Mouse (Mus musculus) heart, postnatal 25 days (tissue): ENCODE measurements around the gene Cherp. TPM values are rescaled to one million over a fixed set of nuclear protein-coding genes. Genes with fewer than 3 reads are reported as not detected.
A peak's percentile ranks its signal among the peaks of the same experiment; 100 is the strongest.

Experiments used
- DNase-seq: peaks from one replicate; pipeline ENCODE4 v3.0.0; 2022; ENCODE audit warnings: low spot score
- intact Hi-C: fragments of 180-260 bp; cut with DNase I; formaldehyde crosslinking; loops from one replicate; pipeline ENCODE4 v1.15.1; 2025
- total RNA-seq, 2 experiments: library from RNA; stranded (reverse); gene quantifications; 2 replicates each; pipeline ENCODE4 v1.2.3; 2021

Cherp gene
- total RNA-seq, 2 experiments from 2014 or later, result 33.5 to 35.2 TPM

GRCm38 (mm10) chr8:72487014-72487413, 12.0 kb upstream of the Cherp start:
- intact Hi-C loops, result no loop called here
- DNase-seq, result no peak

GRCm38 (mm10) chr8:72485456-72486199, 10.6 kb upstream of the Cherp start:
- intact Hi-C loops, result no loop called here
- DNase-seq, result peak; percentile 36

DNA sequence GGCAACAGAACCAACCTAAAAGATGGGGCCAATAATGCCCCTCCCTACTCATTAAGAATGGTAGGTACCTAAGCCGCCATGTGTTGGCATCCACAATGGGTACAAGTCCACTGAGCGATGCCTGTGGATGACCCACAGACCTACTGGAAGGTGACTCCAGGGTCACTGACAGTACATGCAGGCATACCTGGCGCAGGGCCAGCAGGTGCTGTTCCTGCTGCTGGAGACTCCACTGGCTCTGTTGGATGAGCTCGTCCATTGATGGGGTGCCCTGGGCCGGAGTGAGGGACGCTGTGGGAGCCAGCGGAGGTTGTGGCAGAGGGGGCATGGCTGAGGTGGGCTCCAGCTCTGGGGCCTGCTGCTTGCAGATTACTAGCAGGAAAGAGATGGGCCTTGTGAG, 4.3 kb downstream of the Cherp start:
- intact Hi-C loops, result loop anchor here (10.0 kb wide), 1 partner anchor 226 kb away; the partner anchor contains the start of gene Ap1m1
- no peak for DNase-seq

DNA sequence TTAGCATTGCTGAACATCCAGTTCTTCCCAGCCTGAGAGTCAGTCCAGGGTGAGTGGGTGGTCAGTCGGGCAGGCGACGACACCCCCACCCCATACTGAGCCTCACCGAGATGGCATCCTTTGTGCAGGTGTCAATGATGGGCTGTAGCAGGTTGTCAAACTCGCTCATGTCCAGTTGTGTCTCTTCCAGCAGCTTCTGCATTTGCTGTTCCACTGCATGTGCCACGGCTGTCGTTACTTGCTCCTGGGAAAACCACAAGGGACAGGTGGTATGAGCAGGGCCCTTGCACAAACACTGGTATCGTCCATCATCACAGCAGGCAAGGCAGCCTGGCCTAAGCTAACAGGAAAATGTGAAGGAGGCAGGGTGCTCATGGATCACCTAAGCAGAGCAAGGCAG, 5.0 kb downstream of the Cherp start:
- intact Hi-C loops, result loop anchor here (10.0 kb wide), 1 partner anchor 225 kb away; the partner anchor contains the start of gene Ap1m1
- DNase-seq, result no peak

DNA sequence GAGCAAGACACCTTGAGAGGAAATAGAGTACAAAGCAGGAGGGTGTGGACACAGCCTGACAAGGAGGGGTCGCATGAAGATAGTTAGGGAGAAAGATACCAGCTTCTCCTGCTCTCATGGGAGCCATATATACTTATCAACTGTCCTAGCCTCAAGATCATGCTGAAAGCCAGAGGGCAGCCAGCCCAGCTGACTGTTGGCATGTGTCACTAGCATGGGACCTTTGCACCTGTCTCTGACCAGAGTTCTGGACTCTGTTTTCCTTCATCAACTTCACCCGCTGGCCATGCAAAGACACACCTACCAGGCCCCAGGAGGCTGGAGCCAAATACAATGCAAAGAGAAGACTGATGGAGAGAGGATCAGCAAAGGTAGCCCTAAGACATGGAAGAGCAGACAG, 5.8 kb downstream of the Cherp start:
- intact Hi-C loops, result no loop called here
- no peak for DNase-seq

GRCm38 (mm10) chr8:72464211-72464610, 10.8 kb downstream of the Cherp start:
- intact Hi-C loops, result no loop called here
- DNase-seq, result no peak

DNA sequence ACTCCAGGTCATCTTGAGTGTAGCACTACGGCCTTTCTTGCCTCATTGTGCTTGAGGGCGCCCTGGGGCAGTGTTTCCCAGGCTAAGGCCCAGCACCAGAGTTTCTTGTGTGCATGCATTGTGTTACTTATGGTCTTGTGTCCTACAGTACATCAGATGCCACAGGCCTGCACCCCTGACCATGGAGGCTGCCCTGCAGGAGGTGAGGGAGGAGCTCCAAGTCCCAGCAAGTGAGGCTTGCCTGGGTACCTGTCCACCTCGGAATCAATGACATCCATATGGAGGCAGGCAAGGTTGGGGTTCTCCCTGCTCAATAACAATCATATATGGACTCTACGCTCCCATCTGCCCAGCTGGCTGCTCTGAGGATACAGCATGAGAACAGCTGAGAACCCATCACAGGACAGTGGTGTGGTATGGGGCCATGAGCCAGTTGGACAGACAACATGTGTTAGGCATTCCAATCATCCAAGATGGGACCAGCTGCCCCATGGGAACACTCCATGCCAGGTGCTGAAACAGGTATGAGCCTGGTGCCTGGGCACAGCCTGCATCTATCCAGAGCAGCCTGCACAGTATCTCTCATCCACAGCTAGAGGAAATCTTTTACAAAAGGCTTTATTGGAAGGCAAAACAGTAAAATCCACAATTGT, 15.0 kb downstream of the Cherp start:
- intact Hi-C loops, result no loop called here
- no peak for DNase-seq

DNA sequence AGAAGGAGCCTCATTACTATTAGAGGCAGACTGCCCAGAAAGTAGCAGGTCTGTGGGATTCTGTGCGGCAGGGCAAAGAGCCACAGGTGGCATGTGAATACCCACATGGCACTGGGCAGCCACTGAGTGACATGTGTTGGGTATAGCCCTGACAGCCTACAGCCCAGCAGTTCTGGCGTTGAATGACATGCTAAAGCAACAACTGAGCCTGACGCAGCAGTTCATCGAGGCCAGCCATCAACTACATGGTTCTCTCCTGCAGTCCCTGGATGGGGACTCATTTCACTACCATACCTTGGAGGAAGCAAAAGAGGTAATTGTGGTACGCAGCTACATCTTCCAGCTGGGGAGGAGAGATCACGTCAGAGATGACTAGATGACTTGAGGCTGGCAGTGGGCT, 16.6 kb downstream of the Cherp start:
- no peak for DNase-seq
- intact Hi-C loops, result no loop called here

DNA sequence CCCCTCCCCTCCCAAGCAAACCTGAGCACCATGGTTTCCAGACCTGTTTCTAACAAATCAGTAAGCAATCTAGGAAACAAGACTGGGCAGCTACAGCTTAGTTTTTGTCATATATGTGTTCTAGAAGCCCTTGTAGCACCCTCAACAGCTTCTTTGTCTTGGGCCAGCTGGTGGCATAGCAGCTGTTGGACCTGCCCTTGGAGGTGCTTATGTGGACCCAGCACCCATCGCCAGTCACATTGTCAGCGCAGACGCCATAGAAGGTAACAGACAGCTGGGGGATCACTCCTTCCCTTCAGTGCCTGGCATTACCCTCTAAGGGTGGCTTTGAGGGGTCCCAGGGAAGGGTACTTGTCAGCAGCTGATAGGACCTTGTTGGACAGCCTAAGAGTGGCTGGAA, 17.2 kb downstream of the Cherp start:
- intact Hi-C loops, result no loop called here
- no peak for DNase-seq

DNA sequence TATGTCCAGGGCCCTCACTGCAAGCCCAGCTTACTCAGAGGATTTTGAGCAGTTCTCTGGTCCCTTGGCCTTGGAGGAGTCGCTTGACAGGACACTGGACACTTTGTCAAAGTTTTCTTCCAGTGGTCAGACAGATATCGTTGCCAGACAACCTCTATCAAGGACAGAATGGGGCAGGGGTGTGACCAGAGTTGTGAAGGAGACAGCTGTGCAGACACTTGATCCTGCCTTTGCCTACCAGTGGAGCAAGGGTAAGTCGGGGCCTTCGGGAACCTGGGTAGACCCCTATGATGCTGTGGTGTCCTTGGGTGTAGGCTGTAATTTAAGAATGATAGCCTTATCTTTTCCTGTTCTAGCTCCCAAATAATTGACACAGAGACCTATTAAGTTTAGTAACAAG, 19.7 kb downstream of the Cherp start:
- intact Hi-C loops, result no loop called here
- DNase-seq, result no peak

DNA sequence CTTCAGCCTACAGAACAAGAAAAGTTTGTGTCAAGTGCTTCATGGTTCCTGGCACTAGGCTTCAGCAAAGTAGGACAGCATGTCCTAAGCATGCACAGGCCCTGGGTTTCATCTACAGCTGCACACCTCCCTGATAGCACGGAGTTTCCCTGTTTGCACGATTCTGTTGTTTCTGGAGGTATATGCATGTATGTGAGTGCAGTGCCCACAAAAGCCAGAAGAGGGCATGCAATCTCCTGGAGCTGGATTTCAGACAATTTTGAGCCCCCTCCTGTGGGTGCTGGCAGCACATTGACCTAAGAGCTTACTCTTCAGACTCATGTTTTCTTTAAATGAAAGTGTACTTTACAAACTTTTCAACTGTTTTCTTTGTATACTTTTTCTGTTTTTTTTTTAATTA, 21.1 kb downstream of the Cherp start:
- DNase-seq, result no peak
- intact Hi-C loops, result no loop called here

DNA sequence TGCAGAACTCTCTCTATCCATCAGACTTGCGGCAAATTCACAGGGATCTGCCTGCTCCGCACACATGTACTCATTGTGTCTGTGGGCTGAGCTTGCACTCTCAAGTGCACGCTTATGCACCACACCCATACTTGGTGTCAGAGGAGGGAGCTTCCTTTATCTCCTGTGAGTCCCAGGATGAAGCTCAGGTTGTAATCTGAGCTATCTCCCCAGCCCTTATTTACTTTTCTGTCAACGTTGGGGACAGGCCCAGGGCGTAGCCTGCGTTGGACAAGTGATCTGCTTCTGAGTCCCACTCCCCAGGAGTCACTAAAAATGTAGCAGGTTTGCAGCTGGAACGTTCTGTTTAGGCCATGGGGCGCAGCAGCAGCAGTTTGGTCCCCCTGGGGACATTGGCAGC, 23.5 kb downstream of the Cherp start:
- intact Hi-C loops, result no loop called here
- DNase-seq, result no peak

- no peak for DNase-seq
- intact Hi-C loops, result no loop called here
Measured at GRCm38 (mm10) chr8:72445071-72445470, 30.0 kb downstream of the Cherp start.

- intact Hi-C loops, result loop anchor here (2.0 kb wide), 1 partner anchor 21 kb away; no protein-coding TSS in a partner anchor
- DNase-seq, result no peak
Measured at GRCm38 (mm10) chr8:72443994-72444350, 31.1 kb downstream of the Cherp start.

- intact Hi-C loops, result loop anchor here (2.0 kb wide), 1 partner anchor 21 kb away; no protein-coding TSS in a partner anchor
- DNase-seq, result peak; percentile 96
Measured at GRCm38 (mm10) chr8:72443338-72443993, 31.6 kb downstream of the Cherp start, which contains the start of the genes Calr3 and 1700030K09Rik. TSS of gene Calr3 (minus strand) at chr8:72443870. TSS of gene 1700030K09Rik (plus strand) at chr8:72443880.

- no peak for DNase-seq
- intact Hi-C loops, result no loop called here
Measured at GRCm38 (mm10) chr8:72438248-72439015, 36.6 kb downstream of the Cherp start.

- intact Hi-C loops, result no loop called here
- DNase-seq, result peak; percentile 37
Measured at GRCm38 (mm10) chr8:72434952-72435351, 40.1 kb downstream of the Cherp start.

DNA sequence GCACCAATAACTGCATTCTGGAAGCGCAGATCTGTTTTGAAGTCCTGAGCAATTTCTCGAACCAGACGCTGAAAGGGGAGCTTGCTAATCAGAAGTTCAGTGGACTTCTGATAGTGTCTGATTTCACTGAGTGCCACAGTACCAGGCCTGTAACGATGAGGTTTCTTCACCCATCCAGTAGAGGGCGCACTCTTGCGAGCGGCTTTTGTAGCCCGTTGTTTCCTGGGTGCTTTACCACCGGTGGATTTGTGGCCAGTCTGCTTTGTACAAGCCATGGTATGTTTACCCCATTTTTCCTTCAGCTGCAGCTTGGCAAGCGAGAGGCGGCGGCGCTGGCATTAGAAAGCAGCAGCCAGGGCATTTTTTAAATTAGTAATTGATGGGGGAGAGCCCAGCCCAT, 45.4 kb downstream of the Cherp start:
- intact Hi-C loops, result loop anchor here (10.0 kb wide), 1 partner anchor 295 kb away; the partner anchor contains the start of gene Sin3b
- DNase-seq, result no peak

DNA sequence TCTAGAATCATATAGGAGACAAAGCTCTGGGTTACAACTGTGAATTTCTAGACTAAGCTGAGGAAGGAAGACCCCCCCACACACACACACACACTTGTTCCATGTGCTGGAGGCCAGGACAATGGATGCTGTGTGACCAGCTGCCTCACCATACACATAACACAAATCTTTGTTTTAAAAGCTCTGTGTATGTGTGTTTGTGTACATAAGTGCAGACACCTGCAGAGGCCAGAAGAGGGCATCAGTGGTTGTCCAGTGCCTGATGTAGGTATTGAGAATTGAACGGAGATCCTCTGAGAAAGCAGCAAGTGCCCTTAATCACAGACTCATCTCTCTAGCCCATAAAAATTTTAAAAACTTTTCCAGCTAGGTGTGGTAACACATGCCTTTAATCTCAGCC, 52.1 kb downstream of the Cherp start:
- intact Hi-C loops, result loop anchor here (2.0 to 10.0 kb wide), 3 partner anchors 20 to 302 kb away; partner anchors contain the start of genes 1700030K09Rik, Calr3, Med26 and Sin3b
- DNase-seq, result no peak
